Mouse (Mus musculus): ENCODE data around the gene Ly9. TPM values are rescaled to one million over a fixed set of nuclear protein-coding genes. Genes with fewer than 3 reads are reported as not detected.

Gene Ly9
- polyA plus RNA-seq, 1 experiment from 2014 or later = not detected

GRCm38 (mm10) chr1:171631447-171631846, 24.2 kb upstream of the Ly9 start:
- peak; percentile 83 for ATAC-seq
- no peak overlapping the region for H3K4me3 ChIP-seq (replicated peaks; ENCODE audit: low read length)
- H3K27me3 ChIP-seq (replicated peaks; ENCODE audit: control insufficient read depth, insufficient read depth, low read length) = no peaks in the 10 kb centered on the region
- H3K27ac ChIP-seq (ENCODE audit: low read length) = no peak overlapping the region
- no peaks in the 10 kb centered on the region for H3K4me1 ChIP-seq (replicated peaks; ENCODE audit: control insufficient read depth, insufficient read depth, low read length)
- no peak overlapping the region for H3K9ac ChIP-seq (replicated peaks; ENCODE audit: low read depth, low read length)
- H3K4me2 ChIP-seq (ENCODE audit: low read length) = no peak overlapping the region
- H3K36me3 ChIP-seq (ENCODE audit: control insufficient read depth, insufficient read depth) = no peaks in the 10 kb centered on the region
- WGBS = 51% methylated on average over 2 of the region's 2 CpGs
- no peaks in the 10 kb centered on the region for H3K9me3 ChIP-seq (ENCODE audit: control insufficient read depth, low read length)

DNA sequence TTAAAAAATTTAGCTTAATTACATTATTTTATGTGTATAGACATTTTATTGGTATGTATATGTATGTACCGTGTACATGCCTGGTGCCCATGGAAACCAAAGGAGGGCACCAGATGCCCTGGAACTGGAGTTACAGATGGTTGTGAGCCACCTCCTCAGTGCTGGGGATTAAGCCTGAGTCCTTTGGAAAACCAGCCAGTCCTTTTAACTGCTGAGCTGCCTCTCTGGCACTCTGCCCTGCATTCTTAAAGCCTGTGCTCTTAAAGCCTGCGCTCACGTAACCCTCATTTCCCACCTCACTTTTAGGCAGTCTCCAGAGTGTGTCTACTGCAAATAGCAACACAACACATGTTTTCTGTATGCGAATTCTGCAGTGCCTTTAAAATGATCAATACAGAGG, 23.7 kb upstream of the Ly9 start:
- no peak overlapping the region for H3K27ac ChIP-seq (ENCODE audit: low read length)
- no peaks in the 10 kb centered on the region for H3K4me1 ChIP-seq (replicated peaks; ENCODE audit: control insufficient read depth, insufficient read depth, low read length)
- no peak overlapping the region for H3K9ac ChIP-seq (replicated peaks; ENCODE audit: low read depth, low read length)
- ATAC-seq = 0 out of 2 replicates have a peak, but pooled peaks have one; percentile 15
- no peaks in the 10 kb centered on the region for H3K27me3 ChIP-seq (replicated peaks; ENCODE audit: control insufficient read depth, insufficient read depth, low read length)
- 55% methylated on average over 4 of the region's 4 CpGs for WGBS
- H3K4me3 ChIP-seq (replicated peaks; ENCODE audit: low read length) = no peak overlapping the region
- H3K36me3 ChIP-seq (ENCODE audit: control insufficient read depth, insufficient read depth) = no peaks in the 10 kb centered on the region
- H3K4me2 ChIP-seq (ENCODE audit: low read length) = no peak overlapping the region
- H3K9me3 ChIP-seq (ENCODE audit: control insufficient read depth, low read length) = no peaks in the 10 kb centered on the region

GRCm38 (mm10) chr1:171630041-171630440, 22.8 kb upstream of the Ly9 start:
- no peak for ATAC-seq
- Histone ChIP-seq H3K9me3 (ENCODE audit: control insufficient read depth, low read length) (no peaks in the 10 kb centered on the region), H3K27me3 (replicated peaks; ENCODE audit: control insufficient read depth, insufficient read depth, low read length) (no peaks in the 10 kb centered on the region), H3K4me1 (replicated peaks; ENCODE audit: control insufficient read depth, insufficient read depth, low read length) (no peaks in the 10 kb centered on the region), H3K27ac (ENCODE audit: low read length) (no peak overlapping the region), H3K4me2 (ENCODE audit: low read length) (no peak overlapping the region), H3K36me3 (ENCODE audit: control insufficient read depth, insufficient read depth) (no peaks in the 10 kb centered on the region), H3K4me3 (replicated peaks; ENCODE audit: low read length) (no peak overlapping the region), H3K9ac (replicated peaks; ENCODE audit: low read depth, low read length) (no peak overlapping the region)
- WGBS = 84% methylated on average over 7 of the region's 7 CpGs

GRCm38 (mm10) chr1:171629168-171629567, 22.0 kb upstream of the Ly9 start:
- H3K4me2 ChIP-seq (ENCODE audit: low read length) = no peak overlapping the region
- no peaks in the 10 kb centered on the region for H3K4me1 ChIP-seq (replicated peaks; ENCODE audit: control insufficient read depth, insufficient read depth, low read length)
- H3K36me3 ChIP-seq (ENCODE audit: control insufficient read depth, insufficient read depth) = no peaks in the 10 kb centered on the region
- no peak for ATAC-seq
- no peak overlapping the region for H3K27ac ChIP-seq (ENCODE audit: low read length)
- H3K9me3 ChIP-seq (ENCODE audit: control insufficient read depth, low read length) = no peaks in the 10 kb centered on the region
- H3K4me3 ChIP-seq (replicated peaks; ENCODE audit: low read length) = no peak overlapping the region
- H3K9ac ChIP-seq (replicated peaks; ENCODE audit: low read depth, low read length) = no peak overlapping the region
- no peaks in the 10 kb centered on the region for H3K27me3 ChIP-seq (replicated peaks; ENCODE audit: control insufficient read depth, insufficient read depth, low read length)
- WGBS = 73% methylated on average over 6 of the region's 6 CpGs

DNA sequence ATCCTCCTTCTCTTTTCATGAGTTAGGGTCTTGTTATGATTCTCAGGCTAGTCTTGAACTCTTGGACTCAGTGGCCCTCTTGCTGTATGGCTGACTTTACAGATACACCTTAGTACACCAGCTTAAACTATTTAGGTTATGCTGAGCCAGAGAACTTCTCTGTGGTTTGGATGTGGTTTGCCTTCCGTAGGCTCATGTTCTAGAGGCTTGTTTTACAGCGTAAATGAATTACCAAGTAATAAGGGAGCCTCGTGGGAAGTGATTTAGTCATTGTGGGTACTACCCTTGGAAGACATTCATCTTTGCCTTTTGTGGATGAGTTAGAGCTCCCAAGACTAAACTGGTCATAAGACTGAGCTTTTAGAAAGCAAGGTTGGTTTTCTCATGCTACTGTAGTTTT, 20.6 kb upstream of the Ly9 start:
- no peak for ATAC-seq
- H3K27me3 ChIP-seq (replicated peaks; ENCODE audit: control insufficient read depth, insufficient read depth, low read length) = no peaks in the 10 kb centered on the region
- 87% methylated on average over 3 of the region's 3 CpGs for WGBS
- no peak overlapping the region for H3K27ac ChIP-seq (ENCODE audit: low read length)
- no peaks in the 10 kb centered on the region for H3K4me1 ChIP-seq (replicated peaks; ENCODE audit: control insufficient read depth, insufficient read depth, low read length)
- H3K4me3 ChIP-seq (replicated peaks; ENCODE audit: low read length) = no peak overlapping the region
- H3K4me2 ChIP-seq (ENCODE audit: low read length) = no peak overlapping the region
- H3K9ac ChIP-seq (replicated peaks; ENCODE audit: low read depth, low read length) = no peak overlapping the region
- H3K9me3 ChIP-seq (ENCODE audit: control insufficient read depth, low read length) = no peaks in the 10 kb centered on the region
- no peaks in the 10 kb centered on the region for H3K36me3 ChIP-seq (ENCODE audit: control insufficient read depth, insufficient read depth)

- no peak for ATAC-seq
- Histone ChIP-seq H3K27ac (ENCODE audit: low read length) (no peak overlapping the region), H3K4me1 (replicated peaks; ENCODE audit: control insufficient read depth, insufficient read depth, low read length) (no peaks in the 10 kb centered on the region), H3K4me2 (ENCODE audit: low read length) (no peak overlapping the region), H3K27me3 (replicated peaks; ENCODE audit: control insufficient read depth, insufficient read depth, low read length) (no peaks in the 10 kb centered on the region), H3K36me3 (ENCODE audit: control insufficient read depth, insufficient read depth) (no peaks in the 10 kb centered on the region), H3K9me3 (ENCODE audit: control insufficient read depth, low read length) (no peaks in the 10 kb centered on the region), H3K4me3 (replicated peaks; ENCODE audit: low read length) (no peak overlapping the region), H3K9ac (replicated peaks; ENCODE audit: low read depth, low read length) (no peak overlapping the region)
- 93% methylated on average over 6 of the region's 6 CpGs for WGBS
These were observed 12.9 kb upstream of the Ly9 start for GRCm38 (mm10) chr1:171620091-171620490.

DNA sequence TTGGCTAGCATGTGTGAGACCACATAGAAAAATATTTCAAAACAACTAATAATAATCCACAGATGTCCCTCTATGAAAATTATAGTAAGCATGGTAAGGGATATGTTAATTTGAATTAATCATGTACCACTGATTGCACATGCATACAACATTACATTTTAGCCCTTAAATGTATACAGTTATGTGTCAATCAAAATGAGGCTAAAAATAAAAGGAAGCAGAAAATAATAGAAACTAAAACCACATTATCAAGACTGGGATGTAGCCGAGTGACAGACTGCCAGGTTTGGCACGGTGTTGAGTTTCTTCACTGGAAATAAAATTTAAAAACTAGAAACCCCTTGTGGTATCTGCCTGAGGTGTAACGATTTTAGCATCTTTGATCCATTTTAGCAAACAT, 12.4 kb upstream of the Ly9 start:
- no peak for ATAC-seq
- no peaks in the 10 kb centered on the region for H3K9me3 ChIP-seq (ENCODE audit: control insufficient read depth, low read length)
- no peak overlapping the region for H3K9ac ChIP-seq (replicated peaks; ENCODE audit: low read depth, low read length)
- no peak overlapping the region for H3K4me3 ChIP-seq (replicated peaks; ENCODE audit: low read length)
- H3K36me3 ChIP-seq (ENCODE audit: control insufficient read depth, insufficient read depth) = no peaks in the 10 kb centered on the region
- H3K4me2 ChIP-seq (ENCODE audit: low read length) = no peak overlapping the region
- no peaks in the 10 kb centered on the region for H3K4me1 ChIP-seq (replicated peaks; ENCODE audit: control insufficient read depth, insufficient read depth, low read length)
- 84% methylated on average over 3 of the region's 3 CpGs for WGBS
- no peaks in the 10 kb centered on the region for H3K27me3 ChIP-seq (replicated peaks; ENCODE audit: control insufficient read depth, insufficient read depth, low read length)
- no peak overlapping the region for H3K27ac ChIP-seq (ENCODE audit: low read length)

- no peaks in the 10 kb centered on the region for H3K27me3 ChIP-seq (replicated peaks; ENCODE audit: control insufficient read depth, insufficient read depth, low read length)
- no peak for ATAC-seq
- H3K4me1 ChIP-seq (replicated peaks; ENCODE audit: control insufficient read depth, insufficient read depth, low read length) = no peaks in the 10 kb centered on the region
- H3K27ac ChIP-seq (ENCODE audit: low read length) = no peak overlapping the region
- H3K4me2 ChIP-seq (ENCODE audit: low read length) = no peak overlapping the region
- H3K36me3 ChIP-seq (ENCODE audit: control insufficient read depth, insufficient read depth) = no peaks in the 10 kb centered on the region
- 89% methylated on average over 8 of the region's 8 CpGs for WGBS
- H3K9ac ChIP-seq (replicated peaks; ENCODE audit: low read depth, low read length) = no peak overlapping the region
- no peaks in the 10 kb centered on the region for H3K9me3 ChIP-seq (ENCODE audit: control insufficient read depth, low read length)
- no peak overlapping the region for H3K4me3 ChIP-seq (replicated peaks; ENCODE audit: low read length)
These were observed 11.8 kb upstream of the Ly9 start for GRCm38 (mm10) chr1:171619001-171619400.

GRCm38 (mm10) chr1:171616881-171617515, 9.8 kb upstream of the Ly9 start:
- Histone ChIP-seq H3K36me3 (ENCODE audit: control insufficient read depth, insufficient read depth) (no peaks in the 10 kb centered on the region), H3K9me3 (ENCODE audit: control insufficient read depth, low read length) (no peaks in the 10 kb centered on the region), H3K4me3 (replicated peaks; ENCODE audit: low read length) (no peak overlapping the region), H3K27ac (ENCODE audit: low read length) (no peak overlapping the region), H3K4me2 (ENCODE audit: low read length) (no peak overlapping the region), H3K27me3 (replicated peaks; ENCODE audit: control insufficient read depth, insufficient read depth, low read length) (no peaks in the 10 kb centered on the region), H3K9ac (replicated peaks; ENCODE audit: low read depth, low read length) (no peak overlapping the region), H3K4me1 (replicated peaks; ENCODE audit: control insufficient read depth, insufficient read depth, low read length) (no peaks in the 10 kb centered on the region)
- no peak for ATAC-seq
- 81% methylated on average over 11 of the region's 11 CpGs for WGBS

- no peak for ATAC-seq
- Histone ChIP-seq H3K36me3 (ENCODE audit: control insufficient read depth, insufficient read depth) (no peaks in the 10 kb centered on the region), H3K27ac (ENCODE audit: low read length) (no peak overlapping the region), H3K9me3 (ENCODE audit: control insufficient read depth, low read length) (no peaks in the 10 kb centered on the region), H3K9ac (replicated peaks; ENCODE audit: low read depth, low read length) (no peak overlapping the region), H3K4me3 (replicated peaks; ENCODE audit: low read length) (no peak overlapping the region), H3K27me3 (replicated peaks; ENCODE audit: control insufficient read depth, insufficient read depth, low read length) (no peaks in the 10 kb centered on the region), H3K4me2 (ENCODE audit: low read length) (no peak overlapping the region), H3K4me1 (replicated peaks; ENCODE audit: control insufficient read depth, insufficient read depth, low read length) (no peaks in the 10 kb centered on the region)
- 47% methylated on average over 2 of the region's 2 CpGs for WGBS
These were observed 6.8 kb upstream of the Ly9 start for GRCm38 (mm10) chr1:171613962-171614361.
